Mouse (Mus musculus) layer of hippocampus, adult 2 months (tissue): Measurements from ENCODE around the gene Znhit3. TPM values are rescaled to one million over a fixed set of nuclear protein-coding genes. Genes with fewer than 3 reads are reported as not detected.

Experiments used
- DNase-seq, 2 experiments: peaks; one replicate each; pipeline ENCODE4 v3.0.0; 2022; ENCODE audit warnings: low spot score in 2 of 2
- H3K27ac ChIP-seq: fragments of 200-600 bp; 2 replicates; pipeline ENCODE4 v1.8.1; 2022
- H3K4me3 ChIP-seq: fragments of 200-600 bp; 2 replicates; pipeline ENCODE4 v1.8.1; 2022; ENCODE audit warnings: mild to moderate bottlenecking
- CTCF ChIP-seq: fragments of 200-600 bp; conservative IDR thresholded peaks from 2 replicates; pipeline ENCODE4 v1.8.1; 2022; ENCODE audit warnings: antibody characterized with exemption, mild to moderate bottlenecking, moderate library complexity
- long read RNA-seq, 2 experiments: library from polyadenylated mRNA; stranded (forward); transcript quantifications; one replicate each; pipeline ENCODE4 v2.0.0; 2021; ENCODE audit warnings: borderline mapping rate in 2 of 2
- total RNA-seq, 2 experiments: library from RNA; stranded (reverse); gene quantifications; 2 replicates each; pipeline ENCODE4 v1.2.3; 2021

Gene Znhit3
- 10 to 100 TPM; 30.7 to 32.1 TPM for total RNA-seq
- long read RNA-seq, experiment 1, transcript Znhit3-201 (5 exons, 998 nt), result major isoform, 14 of 20 reads
- long read RNA-seq, experiment 1, partial matches to known transcripts, result 0 of 20 reads
- long read RNA-seq, experiment 1, other reads (novel, unspliced or antisense), result 4 of 20 reads
- long read RNA-seq, experiment 2, transcript Znhit3-201 (5 exons, 998 nt), result major isoform, 29 of 36 reads
- long read RNA-seq, experiment 2, partial matches to known transcripts, result 4 of 36 reads
- long read RNA-seq, experiment 2, other reads (novel, unspliced or antisense), result 2 of 36 reads

- peak within 1 kb of the TSS; percentile 91 for H3K4me3 ChIP-seq
- TF ChIP-seq CTCF, result peak; percentile 44
- peak within 1 kb of the TSS; percentile 78 for H3K27ac ChIP-seq
- peak; percentile 85 to 91 for DNase-seq
Measured at GRCm38 (mm10) chr11:84916053-84916702, at the start of gene Znhit3. Znhit3 (minus strand) TSS chr11:84916366.

- TF ChIP-seq CTCF, result no peak
- no peak overlapping the region for H3K4me3 ChIP-seq
- no peak for DNase-seq
- no peak overlapping the region for H3K27ac ChIP-seq
Measured at GRCm38 (mm10) chr11:84963556-84963955, 47.4 kb upstream of the Znhit3 start.

GRCm38 (mm10) chr11:84962536-84962935, 46.4 kb upstream of the Znhit3 start:
- Histone ChIP-seq H3K4me3 (no peak overlapping the region), H3K27ac (no peak overlapping the region)
- TF ChIP-seq CTCF, result no peak
- DNase-seq, result no peak

- H3K4me3 ChIP-seq, result no peak overlapping the region
- TF ChIP-seq CTCF, result no peak
- H3K27ac ChIP-seq, result no peak overlapping the region
- DNase-seq, result no peak
Measured at GRCm38 (mm10) chr11:84961571-84961970, 45.4 kb upstream of the Znhit3 start.

- no peak for DNase-seq
- H3K4me3 ChIP-seq, result no peak overlapping the region
- TF ChIP-seq CTCF, result no peak
- no peak overlapping the region; the same call in 1 of the 2 replicates for H3K27ac ChIP-seq
Measured at GRCm38 (mm10) chr11:84960780-84961179, 44.6 kb upstream of the Znhit3 start.

- peak overlapping the region; percentile 70 for H3K27ac ChIP-seq
- peak overlapping the region; percentile 73; the same call in 1 of the 2 replicates for H3K4me3 ChIP-seq
- TF ChIP-seq CTCF, result no peak
- DNase-seq, result no peak
Measured at GRCm38 (mm10) chr11:84960291-84960690, 44.1 kb upstream of the Znhit3 start.

GRCm38 (mm10) chr11:84959701-84960181, 43.6 kb upstream of the Znhit3 start:
- H3K4me3 ChIP-seq, result peak overlapping the region; percentile 73
- TF ChIP-seq CTCF, result no peak
- H3K27ac ChIP-seq, result peak overlapping the region; percentile 70
- no peak for DNase-seq

GRCm38 (mm10) chr11:84959181-84959580, 43.0 kb upstream of the Znhit3 start:
- no peak for DNase-seq
- no peak for TF ChIP-seq CTCF
- H3K27ac ChIP-seq, result peak overlapping the region; percentile 70; the same call in 1 of the 2 replicates
- peak overlapping the region; percentile 73 for H3K4me3 ChIP-seq

- Histone ChIP-seq H3K4me3 (peak overlapping the region; percentile 73), H3K27ac (peak overlapping the region; percentile 94)
- TF ChIP-seq CTCF, result no peak
- no peak for DNase-seq
Measured at GRCm38 (mm10) chr11:84958271-84958630, 42.1 kb upstream of the Znhit3 start.

- Histone ChIP-seq H3K27ac (peak within 1 kb of the TSS; percentile 94), H3K4me3 (peak within 1 kb of the TSS; percentile 73)
- peak in 1 of 2 experiments; percentile 22 for DNase-seq
- TF ChIP-seq CTCF, result 0 out of 2 replicates have a peak, but pooled peaks have one; percentile 12
Measured at GRCm38 (mm10) chr11:84957591-84958270, 41.6 kb upstream of the Znhit3 start, which contains the start of gene Car4. Car4 (plus strand) TSS chr11:84957786.

- H3K27ac ChIP-seq, result peak overlapping the region; percentile 94
- no peak for DNase-seq
- H3K4me3 ChIP-seq, result peak overlapping the region; percentile 73
- TF ChIP-seq CTCF, result no peak
Measured at GRCm38 (mm10) chr11:84957171-84957570, 41.0 kb upstream of the Znhit3 start.

GRCm38 (mm10) chr11:84956400-84956799, 40.2 kb upstream of the Znhit3 start:
- no peak for DNase-seq
- Histone ChIP-seq H3K27ac (no peak overlapping the region), H3K4me3 (no peak overlapping the region)
- TF ChIP-seq CTCF, result no peak

GRCm38 (mm10) chr11:84952611-84953010, 36.4 kb upstream of the Znhit3 start:
- H3K4me3 ChIP-seq, result no peak overlapping the region
- no peak overlapping the region for H3K27ac ChIP-seq
- TF ChIP-seq CTCF, result no peak
- DNase-seq, result no peak
